Mouse (Mus musculus) embryonic fibroblast, embryonic 13.5 days (primary cell): ENCODE data around the gene Hist2h2aa2.

Experiments
- CTCF ChIP-seq: IDR thresholded peaks from 2 replicates; pipeline ENCODE4 v1.5.1; 2011; ENCODE audit warnings: mild to moderate bottlenecking, control low read depth, low read length, moderate library complexity, borderline replicate concordance; ENCODE audit not compliant: insufficient read depth
- POLR2A ChIP-seq: IDR thresholded peaks from 2 replicates; pipeline ENCODE4 v1.6.1; 2011; ENCODE audit warnings: low read depth, mild to moderate bottlenecking, control low read depth, low read length, moderate library complexity

GRCm38 (mm10) chr3:96240799-96241197 lies 722 bp upstream of the Hist2h2aa2 start:
- no peak for TF ChIP-seq CTCF
- TF ChIP-seq POLR2A: no peak
